Mouse (Mus musculus) brown adipose tissue, adult 24 weeks (tissue): ENCODE data around the gene Fbxl17. TPM values are rescaled to one million over a fixed set of nuclear protein-coding genes. Genes with fewer than 3 reads are reported as not detected.

Experiments
- H3K27ac ChIP-seq: fragments of 200-500 bp; replicated peaks from 2 replicates; pipeline ENCODE4 v1.5.1; 2012; ENCODE audit warnings: low read depth, mild to moderate bottlenecking, low read length
- H3K4me1 ChIP-seq: fragments of 200-500 bp; 2 replicates; pipeline ENCODE4 v1.6.1; 2012; ENCODE audit warnings: low read length, mixed read lengths; ENCODE audit not compliant: control insufficient read depth, insufficient read depth, insufficient read length
- H3K4me3 ChIP-seq: fragments of 200-500 bp; 2 replicates; pipeline ENCODE4 v1.5.1; 2012; ENCODE audit warnings: low read depth, mild to moderate bottlenecking, low read length, moderate library complexity; ENCODE audit not compliant: insufficient read depth
- polyA plus RNA-seq: library from polyadenylated mRNA; stranded (reverse); fragments of >200 nt; gene quantifications from 2 replicates; pipeline ENCODE4 v1.2.4, GENCODE M21; 2012; ENCODE audit not compliant: missing spikeins, insufficient read depth, insufficient read length

Fbxl17 gene
- polyA plus RNA-seq, 1 experiment = 9.7 TPM

DNA sequence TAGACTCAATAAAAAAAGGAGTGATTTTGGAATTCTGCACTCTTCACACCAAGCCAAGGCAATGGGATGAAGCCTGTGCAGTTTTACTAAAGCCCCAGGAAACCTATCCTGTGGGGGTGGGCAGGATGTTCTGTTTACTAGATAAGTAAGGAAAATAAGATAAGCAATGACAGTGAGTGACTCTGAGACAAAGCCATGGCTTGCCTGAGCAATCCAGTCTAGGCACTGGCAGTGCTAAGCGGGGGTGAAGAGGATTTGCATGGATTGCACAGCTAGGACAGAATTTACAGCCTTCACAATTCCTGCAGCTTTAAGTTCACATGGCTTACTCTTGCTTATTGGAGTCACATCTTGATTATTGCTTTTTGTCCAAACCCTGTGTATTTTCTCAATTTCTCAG lies 335.5 kb downstream of the Fbxl17 start:
- Histone ChIP-seq H3K4me3 (no peak overlapping the region), H3K27ac (no peak overlapping the region), H3K4me1 (no peaks in the 10 kb centered on the region; the same call in 1 of the 2 replicates)

DNA sequence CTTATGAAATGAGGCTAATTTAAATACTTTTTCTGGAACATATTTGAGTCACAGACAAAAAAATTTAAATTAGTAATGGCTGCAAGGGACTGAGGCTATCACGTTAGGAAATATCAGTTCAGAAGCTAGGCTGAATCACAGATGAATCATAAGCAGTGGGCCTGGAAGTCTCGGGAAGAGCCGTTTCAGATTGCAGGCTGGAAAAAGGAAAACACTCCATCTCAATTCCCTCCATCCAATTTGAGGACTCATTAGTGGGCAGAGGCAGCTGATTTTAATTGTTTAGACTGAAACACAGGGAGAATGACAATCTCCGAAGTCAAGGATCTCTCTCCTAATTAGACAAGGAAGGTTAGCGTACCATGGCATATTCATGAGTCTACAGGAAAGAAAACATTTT lies 337.9 kb downstream of the Fbxl17 start:
- peaks cover 3% of the 10 kb centered on the region for H3K4me1 ChIP-seq
- no peak overlapping the region for H3K4me3 ChIP-seq
- H3K27ac ChIP-seq = no peak overlapping the region

DNA sequence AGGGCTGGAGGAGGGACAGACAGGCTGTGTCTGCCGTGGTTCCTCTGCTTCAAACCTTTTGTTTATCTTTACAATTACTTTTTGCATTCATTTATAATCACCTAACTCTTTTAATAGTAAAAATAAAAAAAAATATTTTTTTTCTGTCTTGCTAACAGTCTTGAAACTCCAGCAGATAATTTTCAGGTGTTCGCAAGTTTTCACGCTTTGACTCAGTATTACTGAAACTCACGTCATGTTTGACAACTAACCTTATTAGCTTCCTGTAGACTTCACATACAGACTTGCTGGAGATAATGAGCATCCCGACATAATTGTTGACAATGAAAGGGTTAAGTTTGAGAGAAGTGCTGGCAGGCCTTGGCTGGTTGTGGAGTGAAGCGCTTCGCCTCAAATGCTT lies 340.6 kb downstream of the Fbxl17 start:
- no peak overlapping the region for H3K4me3 ChIP-seq
- H3K4me1 ChIP-seq = peaks cover 3% of the 10 kb centered on the region
- no peak overlapping the region for H3K27ac ChIP-seq

GRCm38 (mm10) chr17:63158436-63158835 lies 341.4 kb downstream of the Fbxl17 start:
- Histone ChIP-seq H3K4me1 (peaks cover 3% of the 10 kb centered on the region), H3K27ac (no peak overlapping the region), H3K4me3 (no peak overlapping the region)

DNA sequence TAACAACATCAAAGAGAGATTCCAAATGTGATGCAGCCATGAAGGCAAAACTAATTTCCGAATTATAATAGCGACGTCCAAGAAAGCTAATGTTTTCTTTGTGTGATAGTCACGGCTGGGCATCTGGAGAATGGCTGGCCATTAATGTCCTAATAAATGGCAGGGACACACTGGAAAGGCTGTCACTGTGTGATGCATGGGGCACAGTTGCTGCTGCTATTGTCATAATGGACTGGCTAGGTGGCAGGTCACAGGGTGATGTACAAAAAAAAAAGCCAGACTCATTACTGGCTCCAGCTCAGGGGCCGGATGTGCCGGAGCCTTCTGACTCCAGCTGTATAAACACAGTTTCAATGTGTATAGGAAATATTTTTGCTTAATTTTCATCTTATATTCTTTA lies 341.9 kb downstream of the Fbxl17 start:
- Histone ChIP-seq H3K27ac (no peak overlapping the region), H3K4me3 (no peak overlapping the region), H3K4me1 (peaks cover 3% of the 10 kb centered on the region)

DNA sequence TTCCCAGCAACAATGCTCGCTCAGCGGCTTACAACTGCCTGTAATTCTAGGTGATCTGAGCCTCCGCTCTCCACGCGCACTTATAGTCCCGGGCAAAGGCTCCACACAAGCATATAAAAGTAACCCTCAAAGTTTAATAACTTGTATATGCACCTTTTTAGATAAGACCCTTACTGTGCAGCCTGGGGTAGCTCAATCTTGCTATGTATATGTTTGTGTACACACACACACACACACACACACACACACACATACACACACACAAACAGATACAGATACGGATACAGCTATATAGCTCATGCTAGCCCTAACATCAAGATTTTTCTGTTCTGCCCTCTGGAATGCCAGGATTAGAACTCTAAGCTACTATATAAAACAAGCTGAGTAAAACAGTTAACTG lies 342.8 kb downstream of the Fbxl17 start:
- no peak overlapping the region for H3K27ac ChIP-seq
- H3K4me3 ChIP-seq = no peak overlapping the region
- peaks cover 3% of the 10 kb centered on the region for H3K4me1 ChIP-seq

GRCm38 (mm10) chr17:63146514-63146913 lies 353.3 kb downstream of the Fbxl17 start:
- H3K4me1 ChIP-seq = no peaks in the 10 kb centered on the region
- no peak overlapping the region for H3K27ac ChIP-seq

DNA sequence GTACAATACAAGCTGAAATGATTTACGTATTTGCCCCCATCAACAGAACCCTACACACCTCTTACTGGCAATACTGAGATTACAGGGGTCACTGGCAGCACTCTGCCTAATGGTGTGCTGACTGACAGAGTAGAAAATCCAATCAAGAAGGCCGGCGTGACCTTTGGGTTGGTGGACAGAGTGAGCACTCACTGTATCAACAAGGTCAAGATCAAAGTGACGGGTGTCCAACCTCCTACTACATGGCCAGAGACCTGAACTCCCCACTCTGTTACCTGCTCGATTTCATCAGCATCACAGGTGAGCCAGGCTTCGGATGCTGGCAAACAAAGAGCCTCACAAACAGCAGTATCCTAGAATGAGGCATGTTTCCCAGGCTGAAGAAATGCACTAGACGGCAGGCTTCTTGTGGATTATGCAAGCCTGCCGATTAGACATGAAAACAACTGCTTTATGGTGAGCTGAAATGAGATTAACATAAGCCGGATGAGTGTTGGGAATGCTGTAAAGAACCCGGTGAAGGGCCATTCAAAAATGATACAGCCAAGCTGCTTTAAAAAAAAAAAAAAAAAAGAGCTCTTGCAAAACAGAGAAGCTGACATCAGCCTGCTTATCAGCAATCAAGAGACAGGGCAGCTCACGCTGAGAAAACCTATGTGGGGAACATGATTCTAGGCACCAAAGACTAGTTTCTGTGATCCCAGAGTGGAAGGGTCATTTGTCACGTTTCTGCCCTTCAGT lies 353.9 kb downstream of the Fbxl17 start:
- no peak overlapping the region for H3K27ac ChIP-seq
- H3K4me3 ChIP-seq = no peak overlapping the region

More at GRCm38 (mm10) chr17:63146514-63146913, 353.3 kb downstream of the Fbxl17 start:
- H3K4me3 ChIP-seq = no peak overlapping the region

DNA sequence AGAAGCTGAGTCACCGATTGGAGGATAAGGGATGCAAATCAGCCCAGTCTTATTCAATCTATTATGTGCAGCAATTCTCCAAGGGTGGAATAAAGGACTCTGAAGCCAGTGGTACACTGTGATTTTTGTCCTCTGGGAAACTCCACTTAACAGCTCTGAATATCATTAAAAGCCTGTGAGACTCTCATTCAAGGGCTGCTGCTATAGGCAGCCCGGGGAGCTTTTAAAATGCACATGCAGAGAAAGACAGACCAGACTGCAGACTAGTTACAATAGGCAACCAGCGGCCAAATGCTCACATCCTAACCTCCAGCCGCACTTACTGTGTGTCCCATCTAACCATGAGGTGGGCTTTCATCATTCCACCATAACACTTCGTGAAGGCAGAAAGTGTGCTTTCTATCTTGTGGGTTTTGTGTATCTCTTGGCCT lies 354.5 kb downstream of the Fbxl17 start:
- H3K27ac ChIP-seq = no peak overlapping the region
- H3K4me1 ChIP-seq = no peaks in the 10 kb centered on the region
- H3K4me3 ChIP-seq = no peak overlapping the region

More for the DNA sequence above, 353.9 kb downstream of the Fbxl17 start:
- H3K4me1 ChIP-seq = no peaks in the 10 kb centered on the region

- Histone ChIP-seq H3K4me1 (no peaks in the 10 kb centered on the region), H3K27ac (no peak overlapping the region), H3K4me3 (no peak overlapping the region)
Observed at GRCm38 (mm10) chr17:63143825-63144224, 356.0 kb downstream of the Fbxl17 start.

DNA sequence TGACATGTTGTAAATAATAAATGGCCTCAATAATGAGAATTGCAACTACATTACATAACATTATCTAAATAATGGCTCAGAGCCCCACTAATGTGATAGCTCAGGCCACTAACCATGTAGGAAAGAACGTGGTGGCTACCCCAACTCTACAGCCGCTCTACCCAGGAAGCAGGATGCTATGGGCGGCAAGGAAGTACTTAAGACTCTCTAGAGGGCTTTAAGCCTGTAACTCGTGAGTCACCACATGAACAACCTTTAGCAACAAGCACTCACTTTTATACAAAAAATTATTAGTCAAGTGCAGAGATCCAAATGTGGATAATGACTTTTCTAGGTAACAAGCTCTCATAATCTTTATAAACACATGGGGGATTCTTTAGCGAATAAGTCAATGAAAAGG lies 365.0 kb downstream of the Fbxl17 start:
- H3K4me3 ChIP-seq = no peak overlapping the region
- no peaks in the 10 kb centered on the region for H3K4me1 ChIP-seq
- no peak overlapping the region for H3K27ac ChIP-seq

GRCm38 (mm10) chr17:63122427-63122826 lies 377.4 kb downstream of the Fbxl17 start:
- no peaks in the 10 kb centered on the region for H3K4me1 ChIP-seq
- no peak overlapping the region for H3K4me3 ChIP-seq
- H3K27ac ChIP-seq = no peak overlapping the region

- H3K4me3 ChIP-seq = no peak overlapping the region
- H3K27ac ChIP-seq = no peak overlapping the region
- no peaks in the 10 kb centered on the region for H3K4me1 ChIP-seq
Observed at GRCm38 (mm10) chr17:63119701-63120100, 380.1 kb downstream of the Fbxl17 start.

GRCm38 (mm10) chr17:63119077-63119476 lies 380.7 kb downstream of the Fbxl17 start:
- Histone ChIP-seq H3K4me3 (no peak overlapping the region), H3K4me1 (no peaks in the 10 kb centered on the region), H3K27ac (no peak overlapping the region)

DNA sequence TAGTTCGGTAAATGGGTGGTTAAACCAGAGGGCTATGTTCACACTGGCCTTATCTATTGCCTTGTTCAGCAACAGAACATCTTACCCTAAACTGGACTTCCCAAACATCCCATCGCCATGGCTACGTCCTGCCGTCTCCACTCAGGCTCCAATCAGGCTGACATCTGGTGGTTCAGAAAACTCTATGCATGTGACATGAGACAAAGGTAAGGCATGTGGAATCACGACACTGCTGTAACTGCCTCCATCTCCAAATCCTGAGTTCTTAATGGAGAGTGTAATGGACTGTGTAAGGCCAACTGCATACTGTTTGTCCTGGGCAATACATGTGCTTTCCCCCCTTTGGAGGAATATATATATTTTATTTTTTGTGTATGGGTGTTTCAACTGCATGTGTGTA lies 382.7 kb downstream of the Fbxl17 start:
- Histone ChIP-seq H3K27ac (no peak overlapping the region), H3K4me1 (no peaks in the 10 kb centered on the region), H3K4me3 (no peak overlapping the region)

GRCm38 (mm10) chr17:63114399-63115085 lies 385.3 kb downstream of the Fbxl17 start:
- H3K27ac ChIP-seq = no peak overlapping the region
- H3K4me1 ChIP-seq = 0 out of 2 replicates have a peak, but pooled peaks cover 2% of the 10 kb centered on the region
- H3K4me3 ChIP-seq = no peak overlapping the region
